Mouse (Mus musculus): Measurements from ENCODE around the gene Srp9.

DNA sequence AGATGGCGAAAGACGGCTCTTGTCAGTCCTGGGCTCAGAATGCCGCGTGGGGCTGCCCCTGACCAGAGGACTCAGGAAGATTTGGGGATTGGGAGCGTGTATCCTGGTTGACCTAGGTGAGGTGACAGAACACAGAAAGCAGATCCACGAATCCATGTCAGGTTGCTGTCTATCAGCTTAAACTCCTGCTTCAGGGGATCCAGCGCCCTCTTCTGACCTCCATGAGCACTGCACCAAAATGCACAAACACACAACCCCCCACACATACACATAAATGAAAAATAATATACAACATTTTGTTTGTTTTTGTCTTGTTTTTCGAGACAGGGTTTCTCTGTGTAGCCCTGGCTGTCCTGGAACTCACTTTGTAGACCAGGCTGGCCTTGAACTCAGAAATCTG is 13.6 kb downstream of the Srp9 start:
- no peak for TF ChIP-seq EP300 (IDR thresholded peaks at IDR 0.05; ENCODE audit: low read depth)
- TF ChIP-seq CTCF (IDR thresholded peaks at IDR 0.05; ENCODE audit: low read depth) = no peak
